Mouse (Mus musculus) inflammation-experienced regulatory T-cells, adult 6 months (primary cell): ENCODE measurements around the gene Tnnt3. TPM values are rescaled to one million over a fixed set of nuclear protein-coding genes. Genes with fewer than 3 reads are reported as not detected.
A peak's percentile ranks its signal among the peaks of the same experiment; 100 is the strongest.

Experiments used
- ATAC-seq: one replicate; pipeline ENCODE4 v1.8.0; 2017
- polyA plus RNA-seq, 3 experiments: library from polyadenylated mRNA; unstranded; fragments of 100-300 nt; shearing (Covaris generic); gene quantifications; one replicate each; pipeline ENCODE4 v1.2.1; 2017

Tnnt3 gene
- polyA plus RNA-seq, 3 experiments from 2014 or later = 2.5 to 3.8 (median 2.8) TPM

DNA sequence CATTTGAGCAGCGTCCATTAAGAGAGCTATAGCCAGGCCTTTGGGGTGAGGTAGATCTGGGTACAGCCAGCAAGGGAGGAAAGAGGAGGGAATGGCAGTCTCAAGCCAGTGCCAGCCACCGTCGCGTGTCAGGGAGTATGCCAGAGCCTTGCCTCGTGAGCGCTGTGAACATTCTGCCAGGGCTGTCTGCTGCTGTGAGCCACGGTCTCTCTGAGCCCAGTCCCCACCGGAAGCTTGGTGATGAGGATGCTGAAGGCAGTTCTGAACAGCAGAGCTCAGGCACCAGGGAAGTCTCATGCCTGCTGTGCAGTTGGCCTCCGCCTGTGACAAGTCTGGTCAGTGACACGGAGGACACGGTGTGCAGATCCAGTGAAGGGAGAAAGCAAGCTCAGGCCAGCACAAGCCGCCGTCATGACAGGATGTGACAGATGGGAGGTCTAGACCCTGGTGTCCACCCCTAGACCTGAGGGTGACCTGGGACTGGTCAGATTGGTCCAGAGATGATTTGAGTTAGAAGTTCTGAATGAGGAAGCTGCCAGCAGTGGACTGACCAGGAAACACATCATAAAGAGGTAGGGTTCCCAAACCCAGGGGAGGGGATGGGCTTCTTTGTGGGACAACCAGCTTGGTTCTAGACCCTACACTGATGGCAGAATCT, 21.7 kb upstream of the Tnnt3 start:
- ATAC-seq = no peak

DNA sequence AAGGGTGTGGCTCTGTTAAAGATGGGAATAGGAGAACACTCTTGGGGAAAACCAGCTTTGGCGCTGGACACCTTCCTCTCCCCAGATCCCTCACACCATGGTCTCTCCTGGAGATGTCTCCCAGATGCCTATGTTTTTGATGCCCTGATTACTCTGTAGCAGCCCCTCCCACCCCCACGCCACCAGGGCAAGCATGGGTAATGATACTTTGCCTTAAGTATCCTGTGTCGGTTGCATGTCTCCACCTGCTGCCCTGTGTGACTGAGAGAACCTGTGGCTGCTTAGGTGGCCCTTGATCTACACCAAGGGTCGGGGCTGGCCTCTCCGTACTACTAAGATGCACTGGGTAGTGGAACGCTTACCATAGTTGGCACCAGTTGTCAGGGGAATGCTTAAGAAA, 20.6 kb upstream of the Tnnt3 start:
- no peak for ATAC-seq

DNA sequence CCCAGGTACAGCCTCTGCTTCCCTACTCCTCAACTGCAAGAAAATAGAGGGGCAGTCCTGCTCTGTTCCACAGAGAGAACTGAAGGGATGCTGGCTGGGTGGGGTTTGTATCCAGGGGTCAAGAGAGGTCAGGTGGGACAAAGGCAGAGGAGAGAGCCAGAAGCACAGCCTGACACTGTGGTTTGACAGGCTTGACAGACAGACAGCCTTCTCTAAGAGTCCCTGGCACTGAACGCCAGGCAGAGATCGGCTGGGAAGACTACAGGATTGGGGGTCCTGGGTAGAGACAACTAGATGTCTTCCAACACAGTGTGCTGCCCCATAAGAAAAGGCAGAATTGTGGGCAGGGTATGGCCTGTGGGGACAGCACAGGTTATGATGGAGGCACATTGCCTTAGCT, 20.1 kb upstream of the Tnnt3 start:
- ATAC-seq = no peak

DNA sequence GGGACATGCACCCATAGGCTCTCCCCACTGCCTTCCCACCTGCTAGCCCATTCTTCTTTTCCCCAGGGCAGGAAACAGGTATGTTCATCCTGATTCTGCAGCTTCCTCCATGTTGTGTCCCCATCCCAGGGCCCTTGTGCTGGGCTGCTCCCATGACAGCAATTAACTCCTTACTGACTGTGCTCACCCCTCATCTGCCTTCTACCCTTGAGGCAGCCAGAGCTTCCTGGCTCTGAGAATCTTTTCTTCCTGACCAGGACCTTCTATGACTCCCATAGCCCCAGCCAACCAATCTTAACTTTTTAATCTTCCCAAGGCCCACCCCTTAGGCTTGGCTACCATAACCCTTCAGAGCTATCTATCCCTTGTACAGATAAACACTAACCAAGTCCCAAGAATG, 19.3 kb upstream of the Tnnt3 start:
- no peak for ATAC-seq

DNA sequence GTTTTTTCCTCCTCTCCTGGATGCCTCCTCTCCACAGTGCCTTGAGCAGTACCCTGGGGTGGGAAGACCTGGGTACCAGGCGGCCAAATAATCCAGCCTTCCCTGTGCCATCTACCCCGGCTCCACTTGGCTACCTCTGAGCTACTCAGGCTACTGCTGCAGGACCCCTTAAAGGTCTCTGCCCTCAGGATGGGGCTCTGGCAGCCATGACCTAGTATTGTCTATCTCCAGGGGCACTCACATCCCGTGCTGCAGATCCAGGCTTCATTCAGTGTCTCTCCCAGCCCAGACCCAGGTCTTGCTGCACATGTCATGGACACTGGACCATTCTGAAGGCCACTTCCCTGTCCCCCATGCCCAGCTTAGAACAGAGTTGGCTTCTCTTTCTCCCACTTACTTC, 18.8 kb upstream of the Tnnt3 start:
- no peak for ATAC-seq

GRCm38 (mm10) chr7:142480661-142481060, 18.0 kb upstream of the Tnnt3 start:
- no peak for ATAC-seq

DNA sequence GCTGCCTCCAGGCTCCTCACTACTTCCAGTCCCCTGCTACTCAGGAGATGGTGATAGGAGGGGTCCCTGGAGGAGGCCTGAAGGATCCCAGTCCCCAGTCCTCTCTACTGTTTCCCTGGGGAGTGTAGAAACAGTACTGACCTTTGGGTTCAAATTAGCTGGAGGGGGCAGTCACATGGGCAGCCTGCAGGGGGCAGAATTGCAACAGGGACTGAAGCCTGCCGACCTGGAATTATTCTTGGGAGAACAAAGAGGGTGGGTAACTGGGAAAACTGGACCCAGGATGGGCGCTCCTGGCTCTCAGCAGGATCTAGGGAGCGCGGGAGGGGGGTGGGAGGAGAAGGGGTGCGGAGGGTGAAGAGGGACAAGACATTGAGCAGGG, 17.5 kb upstream of the Tnnt3 start:
- ATAC-seq = no peak

DNA sequence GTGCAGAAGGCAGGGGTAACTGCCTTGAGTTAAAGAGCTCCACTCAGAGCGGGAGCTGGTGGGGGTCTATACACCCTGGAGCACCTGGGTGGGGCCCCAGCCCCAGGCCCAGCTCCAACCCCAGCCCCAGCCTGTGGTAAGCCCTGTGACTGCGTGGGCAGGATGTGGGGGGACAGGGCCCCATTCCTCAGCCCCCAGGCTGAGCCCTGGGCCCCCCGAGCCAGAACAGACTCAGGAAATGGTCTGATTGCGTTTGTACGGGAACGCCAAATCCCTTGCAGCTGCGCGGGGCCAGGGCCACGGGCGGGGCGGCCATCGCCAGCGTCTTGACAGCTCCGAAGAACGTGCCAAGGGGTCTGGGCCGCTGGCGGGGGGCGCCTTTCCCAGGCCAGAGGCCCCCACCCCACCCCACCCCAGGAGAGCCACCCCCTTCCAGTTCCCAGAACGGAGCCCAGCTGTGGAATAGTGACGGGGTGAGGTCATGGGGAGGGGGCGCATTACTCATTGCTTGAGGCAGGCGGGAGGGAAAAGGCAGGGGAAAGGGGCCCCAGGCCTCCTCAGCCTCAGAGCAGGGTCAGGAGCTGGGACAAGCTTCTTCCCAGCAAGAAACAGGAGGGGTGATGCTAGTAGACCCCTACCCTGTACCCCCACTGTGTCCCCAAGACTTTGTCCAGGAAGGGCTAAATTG, 16.9 kb upstream of the Tnnt3 start:
- peak; percentile 16 for ATAC-seq

DNA sequence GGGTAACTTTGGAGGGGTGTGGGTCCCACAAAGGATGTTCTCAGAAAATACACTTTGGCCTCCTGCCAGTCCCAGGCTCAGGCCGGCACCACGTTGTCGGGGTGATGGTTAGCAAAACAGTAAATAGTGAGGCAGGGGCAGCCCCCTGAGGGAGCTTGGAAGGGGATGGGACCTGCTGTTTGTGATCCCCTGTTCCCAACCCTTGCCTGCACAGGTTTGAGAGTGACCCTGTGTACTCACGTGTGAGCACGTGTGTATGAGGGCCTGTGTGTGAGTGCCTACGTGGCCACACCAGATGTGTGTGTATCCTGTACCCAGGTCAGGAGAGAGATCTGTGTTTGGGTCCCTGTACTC, 16.4 kb upstream of the Tnnt3 start:
- no peak for ATAC-seq

- no peak for ATAC-seq
Measured at GRCm38 (mm10) chr7:142483136-142483535, 15.5 kb upstream of the Tnnt3 start.

- ATAC-seq = no peak
Measured at GRCm38 (mm10) chr7:142484780-142485179, 13.9 kb upstream of the Tnnt3 start.

DNA sequence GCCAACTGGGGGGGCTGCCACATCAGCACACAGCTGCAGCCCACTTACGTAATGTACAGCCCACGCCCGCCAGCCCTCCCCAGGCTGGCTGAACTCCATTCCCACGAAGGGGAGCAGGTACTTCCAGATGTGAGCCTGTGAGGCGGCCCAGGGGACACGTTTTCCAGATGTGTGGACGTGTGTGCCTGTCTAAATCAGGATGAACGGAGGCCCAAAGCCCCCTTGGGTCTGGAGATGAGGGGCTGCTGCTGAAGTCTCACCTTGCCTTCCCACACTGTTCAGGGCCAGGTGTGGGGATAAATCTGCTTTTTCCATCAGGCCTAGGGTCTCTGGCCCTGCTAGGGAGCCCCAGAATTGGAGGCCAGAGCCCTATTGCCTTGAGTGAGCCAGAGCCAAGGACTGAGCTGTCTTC, 11.9 kb upstream of the Tnnt3 start:
- no peak for ATAC-seq

DNA sequence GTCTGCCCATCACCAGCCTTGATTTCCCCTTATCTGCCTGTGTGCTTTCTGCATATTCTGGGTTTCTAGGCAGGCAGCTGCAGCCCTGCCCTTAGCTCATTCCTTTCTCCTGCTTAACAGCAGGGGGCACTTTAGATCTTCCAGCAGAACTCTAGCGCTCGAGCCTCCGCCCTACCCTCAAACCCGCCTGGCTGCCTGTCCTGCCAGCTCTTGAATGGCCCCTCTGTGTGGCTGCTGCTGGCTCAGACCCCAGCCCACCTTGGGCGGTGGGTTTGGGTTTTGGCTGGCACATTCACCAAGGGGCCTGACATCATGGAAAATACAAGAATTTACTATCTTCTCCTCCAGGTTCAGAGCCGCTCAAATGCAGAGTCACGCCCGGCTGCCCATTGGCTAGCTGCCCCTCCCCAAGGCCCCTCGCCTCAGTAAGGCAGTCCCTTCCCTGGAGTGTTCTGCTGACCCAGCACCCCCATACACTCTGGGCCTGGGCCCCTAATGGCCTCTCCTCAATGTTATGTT, 11.2 kb upstream of the Tnnt3 start:
- ATAC-seq = no peak

DNA sequence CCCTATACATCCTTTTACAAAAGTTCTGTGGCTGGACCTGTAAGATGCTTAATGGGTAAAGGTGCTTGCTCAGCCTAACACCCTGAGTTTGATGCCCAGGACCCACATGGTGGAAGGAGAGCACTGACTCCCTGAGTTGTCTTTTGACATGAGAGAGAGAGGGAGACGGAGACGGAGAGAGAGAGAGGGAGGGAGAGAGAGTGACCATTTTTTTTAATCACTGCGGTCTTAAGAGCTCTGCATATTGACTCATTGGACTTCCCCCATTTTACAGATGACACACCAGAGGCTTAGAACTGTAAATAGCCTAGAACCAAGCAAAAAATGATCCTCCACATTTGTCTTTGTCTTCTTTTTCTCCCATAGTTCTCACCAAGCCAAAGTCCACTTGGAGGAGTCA, 10.6 kb upstream of the Tnnt3 start:
- no peak for ATAC-seq

GRCm38 (mm10) chr7:142493535-142493934, 5.1 kb upstream of the Tnnt3 start:
- no peak for ATAC-seq

GRCm38 (mm10) chr7:142496158-142496557, 2.5 kb upstream of the Tnnt3 start:
- no peak for ATAC-seq

DNA sequence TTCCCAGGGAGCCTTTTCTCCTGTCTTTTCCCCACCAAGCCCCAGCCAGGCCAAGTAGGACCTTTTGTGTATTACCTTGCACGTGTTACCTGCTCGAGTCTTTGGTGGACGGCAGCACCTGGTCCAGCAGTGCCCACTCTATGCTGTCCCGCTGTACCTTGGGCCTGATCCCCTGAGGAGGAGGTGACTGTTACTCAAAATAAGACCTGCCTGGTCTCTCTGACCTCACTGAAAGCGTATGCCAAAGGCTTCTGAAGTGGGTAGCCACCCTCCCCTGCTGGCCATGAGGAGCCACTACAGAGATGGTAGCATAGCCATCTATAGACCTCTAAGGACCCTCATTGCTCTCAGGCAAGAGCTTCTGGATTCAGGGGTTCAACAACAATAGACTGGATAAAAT, 1.8 kb upstream of the Tnnt3 start:
- ATAC-seq = peak; percentile 39

DNA sequence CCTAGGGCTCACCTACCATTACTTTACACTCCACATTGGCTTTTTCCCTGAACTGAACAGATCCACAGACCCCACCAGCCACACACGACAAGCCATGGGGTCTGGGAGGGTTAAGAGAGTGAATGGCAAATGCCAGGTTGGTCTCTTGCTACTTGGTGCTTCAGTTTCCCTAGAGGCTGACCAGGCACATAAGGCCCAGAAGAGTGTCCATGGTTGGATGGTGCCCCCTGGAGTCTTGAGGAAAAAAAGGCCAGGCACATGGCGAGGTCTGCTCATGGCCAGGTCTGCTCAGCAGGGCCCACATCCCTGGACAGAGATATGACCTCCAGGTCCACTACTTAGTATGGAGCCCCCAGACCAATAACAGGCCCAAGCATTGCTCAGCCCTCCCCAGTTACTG, 861 bp upstream of the Tnnt3 start:
- ATAC-seq = peak; percentile 6

DNA sequence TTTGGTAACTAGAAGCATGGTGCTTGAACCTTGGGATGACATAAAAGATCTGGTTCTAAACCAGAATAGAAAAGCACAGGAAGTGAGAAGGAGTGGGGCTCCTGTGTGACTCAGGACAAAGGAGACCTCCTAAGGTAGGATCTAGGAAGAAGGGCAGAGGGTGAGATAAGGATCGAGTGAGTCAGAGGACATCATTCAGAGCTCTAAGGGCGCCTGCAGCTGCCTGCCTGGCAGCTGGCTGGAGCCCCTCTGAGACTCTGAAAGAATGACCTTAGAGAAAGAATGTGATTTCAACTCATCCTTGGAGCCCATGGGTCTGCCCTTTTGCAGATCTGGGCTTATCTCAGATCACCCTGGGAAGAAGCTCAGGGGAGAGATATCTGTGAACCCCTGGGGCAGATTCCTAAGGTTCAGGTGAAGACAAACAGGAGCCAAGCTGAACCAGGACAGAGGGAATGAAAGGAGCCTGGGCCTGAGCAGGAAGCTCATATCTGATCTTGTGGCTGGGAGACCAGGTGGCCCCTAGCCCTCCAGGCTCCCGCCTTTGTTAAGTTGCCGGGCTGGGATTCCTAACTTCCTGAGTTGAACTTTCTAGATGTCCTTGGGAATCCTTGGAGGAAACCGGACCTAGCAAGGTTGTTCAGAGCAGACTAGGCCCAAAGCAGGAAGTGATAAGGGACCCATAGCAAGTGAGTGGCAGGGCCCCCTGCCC, 530 bp downstream of the Tnnt3 start:
- ATAC-seq = no peak

DNA sequence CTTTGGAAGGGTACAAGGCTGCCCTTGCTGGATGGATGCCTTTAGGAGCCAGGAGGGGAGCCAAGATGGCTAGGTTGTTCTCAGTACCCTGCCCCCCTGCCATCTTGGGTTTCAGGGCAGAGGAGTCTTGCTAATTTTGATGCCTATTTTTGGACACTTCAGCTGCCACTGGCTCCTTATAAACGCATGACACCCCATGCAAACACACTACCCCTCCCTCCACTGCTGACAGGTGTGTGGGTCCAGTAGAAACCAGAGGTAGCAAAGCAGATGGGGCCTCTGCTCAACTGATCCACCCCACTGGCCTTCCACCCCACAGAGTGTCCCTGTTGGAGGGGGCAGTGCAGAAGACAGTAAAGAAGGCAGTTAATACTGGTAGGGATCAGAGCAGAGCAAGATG, 1.4 kb downstream of the Tnnt3 start:
- ATAC-seq = no peak

- no peak for ATAC-seq
Measured at GRCm38 (mm10) chr7:142503206-142503605, 4.6 kb downstream of the Tnnt3 start.

- no peak for ATAC-seq
Measured at GRCm38 (mm10) chr7:142505942-142506341, 7.3 kb downstream of the Tnnt3 start.

- ATAC-seq = no peak
Measured at GRCm38 (mm10) chr7:142506501-142506900, 7.9 kb downstream of the Tnnt3 start.

DNA sequence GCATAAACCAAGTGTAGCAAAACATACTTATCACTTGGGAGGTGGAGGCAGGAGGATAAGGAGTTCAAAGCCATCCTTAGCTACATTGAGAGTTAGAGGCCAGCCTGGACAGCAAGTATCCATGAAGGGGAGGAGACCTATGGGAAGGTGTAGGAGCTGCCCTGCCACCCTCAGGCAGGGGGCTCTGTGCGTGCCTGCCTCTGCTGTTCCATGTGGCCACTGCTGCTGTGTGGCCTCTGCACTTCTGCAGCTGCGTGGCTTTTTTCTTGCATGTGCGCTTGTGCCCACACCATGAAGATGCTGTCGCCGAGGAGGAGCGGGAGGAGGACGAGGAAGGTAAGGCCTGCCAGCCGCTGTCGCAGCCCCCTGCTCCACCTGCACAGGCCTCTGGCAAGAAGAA, 8.8 kb downstream of the Tnnt3 start:
- ATAC-seq = no peak
